Mouse (Mus musculus): ENCODE results near the gene Nnat.

The Nnat gene

GRCm38 (mm10) chr2:157559858-157560257, at the start of gene Nnat:
Gene Nnat, plus strand, starts transcription at chr2:157560078.
- DNase-seq, result peak; percentile 44

GRCm38 (mm10) chr2:157512859-157513258, 47.0 kb upstream of the Nnat start:
- DNase-seq, result no peak

GRCm38 (mm10) chr2:157513737-157514208, 46.1 kb upstream of the Nnat start:
- DNase-seq, result no peak

GRCm38 (mm10) chr2:157514353-157514752, 45.5 kb upstream of the Nnat start:
- DNase-seq, result no peak

GRCm38 (mm10) chr2:157517526-157517925, 42.4 kb upstream of the Nnat start:
- no peak for DNase-seq

GRCm38 (mm10) chr2:157518451-157518850, 41.4 kb upstream of the Nnat start:
- DNase-seq, result no peak

- DNase-seq, result no peak
Measured at GRCm38 (mm10) chr2:157519452-157519851, 40.4 kb upstream of the Nnat start.

GRCm38 (mm10) chr2:157520496-157520895, 39.4 kb upstream of the Nnat start:
- DNase-seq, result no peak

GRCm38 (mm10) chr2:157522556-157522955, 37.3 kb upstream of the Nnat start:
- no peak for DNase-seq

GRCm38 (mm10) chr2:157530056-157530955, 29.6 kb upstream of the Nnat start:
- DNase-seq, result no peak

GRCm38 (mm10) chr2:157531681-157532426, 28.0 kb upstream of the Nnat start:
- no peak for DNase-seq

- no peak for DNase-seq
Measured at GRCm38 (mm10) chr2:157534163-157534562, 25.7 kb upstream of the Nnat start.

- DNase-seq, result no peak
Measured at GRCm38 (mm10) chr2:157536476-157537081, 23.3 kb upstream of the Nnat start.

GRCm38 (mm10) chr2:157537118-157537517, 22.8 kb upstream of the Nnat start:
- no peak for DNase-seq

- no peak for DNase-seq
Measured at GRCm38 (mm10) chr2:157540073-157540952, 19.6 kb upstream of the Nnat start.

GRCm38 (mm10) chr2:157540953-157541569, 18.8 kb upstream of the Nnat start:
- no peak for DNase-seq

- no peak for DNase-seq
Measured at GRCm38 (mm10) chr2:157541631-157542030, 18.2 kb upstream of the Nnat start.

GRCm38 (mm10) chr2:157542415-157542814, 17.5 kb upstream of the Nnat start:
- no peak for DNase-seq

GRCm38 (mm10) chr2:157544333-157544888, 15.5 kb upstream of the Nnat start:
- DNase-seq, result no peak

GRCm38 (mm10) chr2:157546686-157547085, 13.2 kb upstream of the Nnat start:
- no peak for DNase-seq

- no peak for DNase-seq
Measured at GRCm38 (mm10) chr2:157550292-157550691, 9.6 kb upstream of the Nnat start.

Data from cerebellum, adult 9-10 months (tissue).